Mouse (Mus musculus) hindbrain, embryonic 11.5 days (tissue): ENCODE measurements around the gene Cnnm2. TPM values are rescaled to one million over a fixed set of nuclear protein-coding genes. Genes with fewer than 3 reads are reported as not detected.
"Not testable (repeated sequence)": the region's sequence is repeated elsewhere in the genome, so short reads cannot be mapped to it uniquely, and the experiment has no call there.

Experiments
- ATAC-seq: fragments of 200-750 bp; cut with Nextera tagmentation; 2 replicates; pipeline ENCODE4 v1.8.0; 2017; ENCODE audit warnings: mild to moderate bottlenecking, moderate TSS enrichment, moderate library complexity; ENCODE audit not compliant: low FRiP score
- DNase-seq: peaks from one replicate; pipeline ENCODE4 v3.0.0-alpha.2; 2015; ENCODE audit warnings: low spot score
- H3K27ac ChIP-seq: fragments of 300-500 bp; sonication (generic); 2 replicates; pipeline ENCODE4 v1.5.1; 2014; ENCODE audit warnings: mild to moderate bottlenecking, low read depth, low read length
- H3K27me3 ChIP-seq: fragments of 300-500 bp; sonication (generic); 2 replicates; pipeline ENCODE4 v1.6.1; 2014; ENCODE audit warnings: mild to moderate bottlenecking, low read length, moderate library complexity, mixed read lengths; ENCODE audit not compliant: control insufficient read depth, insufficient read depth
- H3K36me3 ChIP-seq: fragments of 300-500 bp; sonication (generic); 2 replicates; pipeline ENCODE4 v1.6.1; 2014; ENCODE audit warnings: mild to moderate bottlenecking, low read length, moderate library complexity, mixed read lengths; ENCODE audit not compliant: control insufficient read depth, insufficient read depth
- H3K4me1 ChIP-seq: fragments of 300-500 bp; sonication (generic); replicated peaks from 2 replicates; pipeline ENCODE4 v1.6.1; 2014; ENCODE audit warnings: low read length, mixed read lengths; ENCODE audit not compliant: control insufficient read depth, insufficient read depth
- H3K4me2 ChIP-seq: fragments of 300-500 bp; sonication (generic); replicated peaks from 2 replicates; pipeline ENCODE4 v1.6.1; 2014; ENCODE audit warnings: mild to moderate bottlenecking, low read depth, low read length
- H3K4me3 ChIP-seq: fragments of 300-500 bp; sonication (generic); 2 replicates; pipeline ENCODE4 v1.5.1; 2014; ENCODE audit warnings: low read depth, low read length
- H3K9ac ChIP-seq: fragments of 300-500 bp; sonication (generic); 2 replicates; pipeline ENCODE4 v1.6.1; 2014; ENCODE audit warnings: low read depth, low read length
- H3K9me3 ChIP-seq: fragments of 300-500 bp; sonication (generic); 2 replicates; pipeline ENCODE4 v1.6.1; 2016; ENCODE audit warnings: low read length; ENCODE audit not compliant: control insufficient read depth
- WGBS: fragments of 180-500 bp; shearing (Covaris S2); extraction: QIAGEN DNeasy Blood & Tissue Kit; methylation state at CpG from one replicate; pipeline ENCODE4 v1.1.7; 2014; 5-methylcytosine and 5-hydroxymethylcytosine counted together
- polyA plus RNA-seq: library from polyadenylated mRNA; unstranded; fragments of >200 nt; fragmentation: Nextera tagmentation; extraction: Ambion mirVana; gene quantifications from 2 replicates; pipeline ENCODE4 v1.2.1, GENCODE M21; 2014

The Cnnm2 gene
- polyA plus RNA-seq, 1 experiment from 2014 or later = 4.6 TPM

DNA sequence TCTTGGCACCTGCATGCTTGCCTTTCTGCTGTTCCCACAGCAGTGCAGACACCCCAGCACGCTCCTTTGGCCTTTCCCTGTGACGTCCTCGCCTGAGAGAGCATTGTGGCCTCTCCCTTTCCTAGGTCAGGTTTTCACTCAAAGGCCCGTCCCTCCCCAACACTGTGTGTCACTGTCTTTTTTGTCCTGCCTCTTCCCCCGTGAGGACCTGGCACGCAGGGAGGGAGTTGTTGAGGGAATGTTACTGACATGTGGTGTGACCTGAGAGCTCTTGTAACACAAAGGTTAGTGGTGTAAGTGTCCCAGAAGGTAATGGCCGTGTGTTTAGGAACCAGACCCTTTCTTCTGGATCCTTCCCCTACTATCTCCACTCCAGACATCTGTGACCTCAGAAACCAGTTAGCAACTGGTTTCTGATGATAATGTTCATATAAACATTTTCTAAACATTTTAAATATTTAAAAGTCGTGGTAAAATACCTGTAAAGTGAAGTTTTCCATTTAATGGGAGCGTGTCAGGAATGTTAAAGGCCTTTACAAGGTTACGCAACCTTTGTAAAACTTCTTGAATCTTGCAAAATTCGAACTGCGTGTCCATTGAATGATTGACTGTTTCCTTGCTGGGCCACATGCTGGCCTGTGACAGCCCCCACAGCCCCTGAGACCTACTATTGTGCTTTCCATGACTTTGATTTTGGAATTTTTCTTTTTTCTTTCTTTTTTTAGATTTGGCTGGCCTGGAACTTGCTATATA is 16.7 kb downstream of the Cnnm2 start:
- no peaks in the 10 kb centered on the region for H3K27me3 ChIP-seq
- 63% methylated on average over 12 of the region's 12 CpGs for WGBS
- H3K27ac ChIP-seq = no peak overlapping the region
- H3K36me3 ChIP-seq = no peaks in the 10 kb centered on the region
- DNase-seq = no peak
- no peak for ATAC-seq
- H3K9me3 ChIP-seq = no peaks in the 10 kb centered on the region
- no peaks in the 10 kb centered on the region for H3K4me1 ChIP-seq
- H3K4me2 ChIP-seq = no peak overlapping the region
- no peak overlapping the region for H3K9ac ChIP-seq
- H3K4me3 ChIP-seq = no peak overlapping the region

DNA sequence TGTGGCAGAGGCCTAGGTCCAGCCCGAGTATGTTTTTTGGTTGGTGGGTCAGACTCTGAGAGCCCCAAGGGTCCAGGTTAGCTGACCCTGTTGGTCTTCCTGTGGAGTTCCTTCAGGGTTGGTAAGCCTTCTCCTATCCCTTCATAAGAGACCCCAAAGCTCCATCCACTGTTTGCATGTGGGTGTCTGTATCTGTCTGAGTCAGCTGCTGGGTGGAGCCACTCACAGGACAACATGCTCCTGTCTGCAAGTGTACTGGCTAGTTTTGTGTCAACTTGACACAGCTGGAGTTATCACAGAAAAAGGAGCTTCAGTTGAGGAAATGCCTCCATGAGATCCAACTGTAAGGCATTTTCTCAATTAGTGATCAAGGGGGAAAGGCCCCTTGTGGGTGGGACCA is 17.7 kb downstream of the Cnnm2 start:
- H3K27me3 ChIP-seq, H3K4me2 ChIP-seq, H3K9ac ChIP-seq, H3K4me1 ChIP-seq, H3K27ac ChIP-seq, DNase-seq, H3K9me3 ChIP-seq, H3K36me3 ChIP-seq, ATAC-seq, H3K4me3 ChIP-seq: not testable (repeated sequence)
- WGBS = 79% methylated on average over 1 of the region's 1 CpGs

DNA sequence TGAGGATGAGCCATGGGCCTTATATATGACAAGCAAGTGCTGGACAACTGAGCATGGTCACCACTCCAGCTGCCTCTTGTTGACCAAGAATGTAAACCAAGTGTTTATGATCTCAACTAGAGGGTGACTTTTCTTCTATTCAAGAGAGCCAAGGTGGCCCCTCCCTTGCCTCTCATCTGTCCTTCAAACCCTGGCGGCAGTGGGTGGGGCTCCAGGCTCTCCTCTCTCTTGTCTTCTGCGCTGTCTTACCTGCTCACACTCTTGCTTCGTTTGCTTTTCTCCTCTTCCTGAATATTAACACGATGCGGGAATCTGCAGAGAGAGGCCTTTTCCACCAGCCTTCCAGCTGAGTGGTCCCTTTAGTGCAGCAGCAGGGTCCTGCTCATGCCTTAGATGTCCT is 22.6 kb downstream of the Cnnm2 start:
- H3K9ac ChIP-seq = no peak overlapping the region

DNA sequence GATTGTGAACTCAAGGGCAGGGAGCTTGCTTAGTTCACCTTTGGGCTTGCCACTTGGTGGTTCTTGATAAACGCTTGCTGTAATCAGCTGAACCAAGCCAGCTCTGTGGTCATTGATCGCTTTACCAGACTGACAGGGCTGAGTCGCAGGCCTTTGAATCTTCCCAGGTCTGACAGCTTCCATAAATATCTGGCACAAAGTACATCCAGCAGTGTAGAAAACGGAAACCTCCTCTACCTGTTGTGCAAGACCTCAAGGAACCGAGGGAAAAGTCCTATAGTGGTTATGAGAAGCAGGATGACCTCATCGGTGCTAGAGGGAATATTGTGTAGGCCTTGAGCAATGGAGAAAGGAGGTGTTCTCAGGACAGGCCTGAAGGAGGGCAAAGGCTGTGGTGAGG is 23.1 kb downstream of the Cnnm2 start:
- no peaks in the 10 kb centered on the region for H3K4me1 ChIP-seq
- ATAC-seq (no peak), DNase-seq (no peak)
- WGBS = 87% methylated on average over 6 of the region's 6 CpGs
- H3K27ac ChIP-seq = no peak overlapping the region
- no peaks in the 10 kb centered on the region for H3K27me3 ChIP-seq
- H3K4me2 ChIP-seq = no peak overlapping the region
- H3K9me3 ChIP-seq = no peaks in the 10 kb centered on the region
- no peak overlapping the region for H3K4me3 ChIP-seq
- H3K36me3 ChIP-seq = no peaks in the 10 kb centered on the region
- no peak overlapping the region for H3K9ac ChIP-seq

More for the DNA sequence above, 22.6 kb downstream of the Cnnm2 start:
- no peaks in the 10 kb centered on the region for H3K36me3 ChIP-seq
- 78% methylated on average over 5 of the region's 5 CpGs for WGBS
- no peaks in the 10 kb centered on the region for H3K4me1 ChIP-seq
- no peaks in the 10 kb centered on the region for H3K27me3 ChIP-seq
- H3K4me2 ChIP-seq = no peak overlapping the region
- no peak overlapping the region for H3K27ac ChIP-seq
- no peaks in the 10 kb centered on the region for H3K9me3 ChIP-seq
- DNase-seq (no peak), ATAC-seq (no peak)
- H3K4me3 ChIP-seq = no peak overlapping the region

DNA sequence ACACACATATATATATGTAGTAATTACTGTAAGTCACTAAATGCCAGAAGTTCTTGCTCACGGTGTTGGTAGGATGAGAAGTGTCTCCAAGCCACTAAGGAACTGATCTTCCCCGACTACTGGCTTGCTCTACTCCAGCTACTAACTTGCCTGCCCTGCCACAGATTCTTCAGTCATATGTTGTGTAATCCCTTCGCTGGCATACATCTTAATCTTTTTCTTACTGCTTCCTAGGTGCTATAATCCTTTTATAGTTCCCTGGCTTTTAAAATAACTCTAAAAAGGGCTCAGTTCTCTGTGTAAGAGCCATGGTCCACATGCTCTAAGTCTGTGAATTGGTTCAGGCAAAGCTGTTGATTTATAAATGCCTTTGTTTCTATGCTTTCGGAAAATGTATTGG is 24.2 kb downstream of the Cnnm2 start:
- ATAC-seq (no peak), DNase-seq (no peak)
- no peaks in the 10 kb centered on the region for H3K27me3 ChIP-seq
- no peak overlapping the region for H3K27ac ChIP-seq
- WGBS = 95% methylated on average over 4 of the region's 4 CpGs
- no peaks in the 10 kb centered on the region for H3K9me3 ChIP-seq
- no peaks in the 10 kb centered on the region for H3K36me3 ChIP-seq
- no peaks in the 10 kb centered on the region for H3K4me1 ChIP-seq
- H3K4me2 ChIP-seq = no peak overlapping the region
- no peak overlapping the region for H3K4me3 ChIP-seq
- no peak overlapping the region for H3K9ac ChIP-seq

DNA sequence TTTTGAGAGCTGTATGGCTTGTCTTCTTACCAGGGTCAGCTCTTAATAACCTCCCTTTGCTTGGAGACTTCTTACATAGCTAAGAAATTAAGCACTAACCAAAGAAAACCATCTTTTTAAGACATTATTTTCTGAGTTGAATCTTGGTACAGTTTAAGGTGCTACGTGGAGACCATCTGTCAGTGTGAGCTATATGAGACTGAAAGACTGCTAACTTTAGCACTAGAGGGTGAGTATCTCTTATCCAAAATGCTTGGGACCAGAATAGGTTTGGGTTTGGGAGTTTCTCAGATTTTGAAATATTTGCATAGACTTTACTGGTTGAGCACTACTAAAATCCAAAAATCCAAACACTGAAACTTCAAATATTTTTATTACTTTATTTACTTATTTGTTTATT is 28.4 kb downstream of the Cnnm2 start:
- H3K36me3 ChIP-seq = no peaks in the 10 kb centered on the region
- H3K27me3 ChIP-seq = no peaks in the 10 kb centered on the region
- no peak overlapping the region for H3K4me2 ChIP-seq
- no peak overlapping the region for H3K4me3 ChIP-seq
- ATAC-seq (no peak), DNase-seq (no peak)
- H3K27ac ChIP-seq = no peak overlapping the region
- H3K9me3 ChIP-seq = no peaks in the 10 kb centered on the region
- no peak overlapping the region for H3K9ac ChIP-seq
- no peaks in the 10 kb centered on the region for H3K4me1 ChIP-seq
- WGBS = 98% methylated on average over 1 of the region's 1 CpGs

DNA sequence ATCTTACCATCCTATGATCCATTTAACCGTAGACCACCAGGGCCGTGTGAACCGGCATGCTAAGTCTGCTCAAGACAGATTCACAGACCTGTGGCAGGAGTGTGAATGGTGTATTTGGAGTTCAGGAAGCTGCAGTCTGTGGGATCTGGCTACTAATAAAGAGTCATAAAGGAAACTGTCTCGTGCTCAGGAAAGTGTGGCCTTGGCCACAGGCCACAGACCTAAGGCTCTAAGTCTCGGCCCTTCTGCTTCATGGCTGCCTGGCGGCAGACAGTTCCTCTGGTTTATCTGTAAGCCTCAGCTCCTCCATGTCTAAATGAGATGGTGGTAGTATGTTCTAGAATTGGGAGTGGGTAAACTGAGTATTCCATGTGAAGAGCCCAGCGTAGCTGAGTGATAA is 30.0 kb downstream of the Cnnm2 start:
- 96% methylated on average over 7 of the region's 7 CpGs for WGBS
- H3K4me2 ChIP-seq = no peak overlapping the region
- no peak for ATAC-seq
- DNase-seq = no peak
- H3K9me3 ChIP-seq = no peaks in the 10 kb centered on the region
- no peak overlapping the region for H3K9ac ChIP-seq
- no peaks in the 10 kb centered on the region for H3K4me1 ChIP-seq
- H3K36me3 ChIP-seq = no peaks in the 10 kb centered on the region
- H3K27ac ChIP-seq = no peak overlapping the region
- H3K27me3 ChIP-seq = no peaks in the 10 kb centered on the region
- H3K4me3 ChIP-seq = no peak overlapping the region

DNA sequence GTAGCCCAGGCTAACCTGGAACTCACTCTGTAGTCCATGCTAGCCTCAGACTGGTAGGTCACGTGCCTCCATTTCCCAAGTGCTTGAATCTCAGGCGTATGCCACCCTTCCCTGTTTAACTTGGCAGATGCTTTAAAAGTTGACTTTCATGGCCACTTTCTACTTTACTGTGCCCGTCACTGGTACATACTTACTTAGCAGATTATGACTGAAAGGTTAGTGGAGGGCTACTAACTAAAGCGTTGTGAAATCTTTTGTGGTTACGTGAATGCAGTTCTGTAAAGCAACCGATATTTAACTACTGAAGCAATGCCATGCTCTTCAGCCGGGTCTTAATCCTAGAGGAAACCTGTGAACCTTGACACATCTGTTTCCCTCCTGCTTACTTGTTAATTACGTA is 30.5 kb downstream of the Cnnm2 start:
- H3K4me3 ChIP-seq = no peak overlapping the region
- DNase-seq (no peak), ATAC-seq (no peak)
- no peaks in the 10 kb centered on the region for H3K9me3 ChIP-seq
- 83% methylated on average over 8 of the region's 8 CpGs for WGBS
- no peak overlapping the region for H3K4me2 ChIP-seq
- no peak overlapping the region for H3K27ac ChIP-seq
- H3K27me3 ChIP-seq = no peaks in the 10 kb centered on the region
- no peaks in the 10 kb centered on the region for H3K36me3 ChIP-seq
- no peaks in the 10 kb centered on the region for H3K4me1 ChIP-seq
- no peak overlapping the region for H3K9ac ChIP-seq

DNA sequence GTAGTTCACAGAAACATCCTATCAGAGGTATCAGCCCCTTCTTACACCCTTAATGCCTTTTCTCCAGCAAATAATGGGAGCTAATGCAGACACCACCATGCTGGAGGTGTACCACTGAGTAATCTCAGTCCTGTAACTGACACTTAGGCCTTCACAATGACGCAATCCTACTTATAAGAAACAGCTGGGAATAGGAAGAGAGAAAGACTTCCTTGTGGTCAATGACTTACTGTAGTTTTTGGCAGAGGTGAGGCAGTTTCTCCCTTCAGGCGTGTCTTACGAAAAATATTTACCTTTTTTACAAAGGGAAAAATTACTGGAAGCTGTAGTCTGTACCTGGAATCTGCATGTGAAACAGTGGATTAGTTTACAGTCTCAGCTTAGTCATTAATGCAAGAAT is 31.1 kb downstream of the Cnnm2 start:
- Histone ChIP-seq H3K4me3 (no peak overlapping the region), H3K27me3 (no peaks in the 10 kb centered on the region), H3K27ac (no peak overlapping the region), H3K4me1 (no peaks in the 10 kb centered on the region), H3K9me3 (no peaks in the 10 kb centered on the region), H3K9ac (no peak overlapping the region), H3K36me3 (no peaks in the 10 kb centered on the region), H3K4me2 (no peak overlapping the region)
- WGBS = 84% methylated on average over 3 of the region's 3 CpGs
- DNase-seq (no peak), ATAC-seq (no peak)
